Mouse (Mus musculus) stomach, postnatal 0 days (tissue): ENCODE data around the gene Cyp39a1.
A peak's percentile ranks its signal among the peaks of the same experiment; 100 is the strongest.

ENCODE experiments used
- CTCF ChIP-seq: IDR thresholded peaks from 2 replicates; pipeline ENCODE4 v1.5.1; 2016; ENCODE audit warnings: antibody characterized with exemption, low read depth, mild to moderate bottlenecking, moderate library complexity
- EP300 ChIP-seq: optimal IDR thresholded peaks from 2 replicates; pipeline ENCODE3; 2016; ENCODE audit warnings: antibody characterized with exemption

GRCm38 (mm10) chr17:43698997-43699649 lies 31.9 kb downstream of the Cyp39a1 start:
- TF ChIP-seq CTCF: peak; percentile 96
- no peak for TF ChIP-seq EP300
